Mouse (Mus musculus) small intestine, adult 2 months (tissue): Measurements from ENCODE around the gene Bst2.

Experiments
- CTCF ChIP-seq: fragments of 200-500 bp; IDR thresholded peaks from 2 replicates; pipeline ENCODE4 v1.5.1; 2012; ENCODE audit warnings: low read depth, mild to moderate bottlenecking, control low read depth, inconsistent platforms, low read length, moderate library complexity, mixed read lengths; ENCODE audit not compliant: insufficient replicate concordance, insufficient read length; ENCODE audit errors: extremely low read depth
- POLR2A ChIP-seq: fragments of 200-500 bp; IDR thresholded peaks from 2 replicates; pipeline ENCODE4 v1.6.1; 2012; ENCODE audit warnings: low read depth, mild to moderate bottlenecking, control low read depth, inconsistent platforms, low read length, moderate library complexity

- no peak for TF ChIP-seq POLR2A
- TF ChIP-seq CTCF = no peak
Observed at GRCm38 (mm10) chr8:71545053-71545452, 7.8 kb upstream of the Bst2 start.
